Mouse (Mus musculus) mouse trophoblast stem cell (cell line): ENCODE measurements around the gene Scd4.
"Not testable (repeated sequence)": the region's sequence is repeated elsewhere in the genome, so short reads cannot be mapped to it uniquely, and the experiment has no call there.

Experiments used
- in situ Hi-C, 2 experiments: fragments of 300-500 bp; cut with MseI, MboI; formaldehyde crosslinking; loops; 2 replicates in 1 of 2; 3 replicates in 1 of 2; pipeline ENCODE4 v1.15.1; 2025

The Scd4 gene

GRCm38 (mm10) chr19:44299902-44300301, 33.0 kb upstream of the Scd4 start:
- in situ Hi-C loops = loop anchor here (5.0 kb wide), 2 partner anchors 43 to 53 kb away; no protein-coding TSS in a partner anchor

GRCm38 (mm10) chr19:44300520-44300919, 32.4 kb upstream of the Scd4 start:
- in situ Hi-C loops = no loop called here

- in situ Hi-C loops = no loop called here
These were observed 31.7 kb upstream of the Scd4 start for GRCm38 (mm10) chr19:44301176-44301575.

GRCm38 (mm10) chr19:44301671-44302305, 31.1 kb upstream of the Scd4 start:
- in situ Hi-C loops = no loop called here

GRCm38 (mm10) chr19:44302901-44303300, 30.0 kb upstream of the Scd4 start:
- in situ Hi-C loops = no loop called here

- in situ Hi-C loops = no loop called here
These were observed 29.4 kb upstream of the Scd4 start for GRCm38 (mm10) chr19:44303502-44303901.

- in situ Hi-C loops = no loop called here
These were observed 28.5 kb upstream of the Scd4 start for GRCm38 (mm10) chr19:44304419-44304818.

GRCm38 (mm10) chr19:44304851-44305510, 27.9 kb upstream of the Scd4 start:
- in situ Hi-C loops = no loop called here

GRCm38 (mm10) chr19:44305701-44306100, 27.2 kb upstream of the Scd4 start:
- in situ Hi-C loops = no loop called here

- in situ Hi-C loops = no loop called here
These were observed 26.7 kb upstream of the Scd4 start for GRCm38 (mm10) chr19:44306171-44306570.

- in situ Hi-C loops = no loop called here
These were observed 25.6 kb upstream of the Scd4 start for GRCm38 (mm10) chr19:44307101-44307914.

GRCm38 (mm10) chr19:44307915-44308470, 24.9 kb upstream of the Scd4 start:
- in situ Hi-C loops = no loop called here

GRCm38 (mm10) chr19:44308611-44309246, 24.2 kb upstream of the Scd4 start:
- in situ Hi-C loops = no loop called here

GRCm38 (mm10) chr19:44309351-44310154, 23.3 kb upstream of the Scd4 start:
- in situ Hi-C loops = no loop called here

- in situ Hi-C loops = not testable (repeated sequence)
These were observed 22.7 kb upstream of the Scd4 start for GRCm38 (mm10) chr19:44310155-44310575.

- in situ Hi-C loops = no loop called here
These were observed 22.1 kb upstream of the Scd4 start for GRCm38 (mm10) chr19:44310814-44311213.

- in situ Hi-C loops = no loop called here
These were observed 21.4 kb upstream of the Scd4 start for GRCm38 (mm10) chr19:44311306-44312006.

- in situ Hi-C loops = no loop called here
These were observed 20.9 kb upstream of the Scd4 start for GRCm38 (mm10) chr19:44312007-44312360.

GRCm38 (mm10) chr19:44313066-44313465, 19.8 kb upstream of the Scd4 start:
- in situ Hi-C loops = no loop called here

- in situ Hi-C loops = no loop called here
These were observed 18.5 kb upstream of the Scd4 start for GRCm38 (mm10) chr19:44314327-44314759.
